Mouse (Mus musculus) liver, embryonic 14.5 days (tissue): ENCODE data around the gene Gm10354.
"Not testable (repeated sequence)": the region's sequence is repeated elsewhere in the genome, so short reads cannot be mapped to it uniquely, and the experiment has no call there.

Experiments used
- CTCF ChIP-seq: IDR thresholded peaks from 2 replicates; pipeline ENCODE4 v1.5.1; 2016; ENCODE audit warnings: antibody characterized with exemption, low read depth, control low read depth
- EP300 ChIP-seq: IDR thresholded peaks from 2 replicates; pipeline ENCODE4 v1.6.1; 2016; ENCODE audit warnings: antibody characterized with exemption, low read depth

GRCm38 (mm10) chr5:15004569-15005562 is 26.1 kb upstream of the Gm10354 start:
- not testable (repeated sequence) for TF ChIP-seq CTCF, EP300
